Mouse (Mus musculus): ENCODE results near the gene Pirb. TPM values are rescaled to one million over a fixed set of nuclear protein-coding genes. Genes with fewer than 3 reads are reported as not detected.
A peak's percentile ranks its signal among the peaks of the same experiment; 100 is the strongest.
"Not testable (repeated sequence)": the region's sequence is repeated elsewhere in the genome, so short reads cannot be mapped to it uniquely, and the experiment has no call there.

Gene Pirb
- polyA plus RNA-seq, 1 experiment from 2014 or later: 0.19 TPM

DNA sequence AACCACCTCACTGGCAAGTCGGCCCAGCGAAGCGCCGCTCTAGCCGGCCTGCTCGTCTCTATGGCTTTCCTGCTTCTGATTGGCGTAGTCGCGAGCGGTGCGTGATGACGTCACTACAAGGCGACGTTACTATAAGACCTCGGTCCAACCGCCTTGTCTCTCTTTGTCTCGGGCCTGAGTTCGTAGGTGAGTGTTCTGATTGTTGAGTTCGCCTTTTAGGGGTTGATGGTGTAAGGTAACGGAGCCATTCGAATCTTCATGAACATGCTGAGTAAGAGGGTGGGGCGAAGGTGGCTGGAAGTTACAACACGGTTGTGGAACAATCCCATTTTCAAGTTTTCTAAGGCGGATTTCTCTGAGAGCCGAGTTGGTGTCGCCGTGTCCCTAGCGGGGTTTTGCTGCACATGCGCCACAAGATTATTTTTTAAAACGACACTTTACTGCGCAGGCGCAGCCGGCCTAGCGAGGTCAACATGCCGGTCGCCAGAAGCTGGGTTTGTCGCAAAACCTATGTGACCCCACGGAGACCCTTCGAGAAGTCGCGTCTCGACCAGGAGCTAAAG, 16.2 kb downstream of the Pirb start, which contains the start of gene Rps9:
Gene Rps9 (plus strand): TSS at position 115 of the 563 bp plus-strand sequence.
- H3K27ac ChIP-seq: peak within 1 kb of the TSS; percentile 96
- 1% methylated on average over 42 of the region's 42 CpGs for WGBS
- no peaks in the 10 kb centered on the region for H3K9me3 ChIP-seq
- peaks cover 70% of the 10 kb centered on the region for H3K36me3 ChIP-seq (replicated peaks)
- peaks cover 26% of the 10 kb centered on the region for H3K4me1 ChIP-seq
- H3K27me3 ChIP-seq (ENCODE audit: poor library complexity, severe bottlenecking): no peaks in the 10 kb centered on the region
- H3K4me3 ChIP-seq: peak within 1 kb of the TSS; percentile 85
- peak; percentile 97 for DNase-seq (ENCODE audit: extremely low spot score, low spot score)

- no peak for DNase-seq (ENCODE audit: extremely low spot score, low spot score)
- Histone ChIP-seq H3K9me3 (no peaks in the 10 kb centered on the region), H3K36me3 (replicated peaks) (peaks cover 77% of the 10 kb centered on the region), H3K27ac (peak overlapping the region; percentile 96), H3K27me3 (ENCODE audit: poor library complexity, severe bottlenecking) (no peaks in the 10 kb centered on the region), H3K4me1 (peaks cover 26% of the 10 kb centered on the region), H3K4me3 (peak overlapping the region; percentile 85)
- 21% methylated on average over 6 of the region's 6 CpGs for WGBS
These were observed 16.9 kb downstream of the Pirb start for GRCm38 (mm10) chr7:3703148-3703878.

- H3K27ac ChIP-seq: no peak overlapping the region
- peaks cover 66% of the 10 kb centered on the region for H3K36me3 ChIP-seq (replicated peaks)
- no peaks in the 10 kb centered on the region for H3K9me3 ChIP-seq
- 97% methylated on average over 6 of the region's 6 CpGs for WGBS
- DNase-seq (ENCODE audit: extremely low spot score, low spot score): no peak
- no peaks in the 10 kb centered on the region for H3K27me3 ChIP-seq (ENCODE audit: poor library complexity, severe bottlenecking)
- no peak overlapping the region for H3K4me3 ChIP-seq
- H3K4me1 ChIP-seq: peaks cover 20% of the 10 kb centered on the region
These were observed 21.7 kb downstream of the Pirb start for GRCm38 (mm10) chr7:3698471-3698870.

DNA sequence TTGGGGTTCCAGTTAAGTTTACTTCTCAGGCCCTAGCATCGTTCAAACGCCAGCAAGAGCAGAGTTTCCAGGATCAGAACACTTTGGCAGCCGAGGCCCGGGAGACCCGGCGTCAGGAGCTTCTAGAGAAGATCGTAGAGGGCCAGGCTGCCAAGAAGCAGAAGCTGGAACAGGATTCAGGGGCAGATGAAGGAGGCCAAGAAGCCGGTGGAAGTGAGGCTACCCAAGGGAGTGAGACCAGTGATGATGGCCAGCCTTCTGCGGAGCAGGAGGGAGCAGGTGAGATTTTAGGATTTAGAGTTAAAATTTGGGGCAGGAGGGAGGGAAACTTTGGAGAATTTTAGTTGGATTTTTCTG, 25.3 kb downstream of the Pirb start:
- Histone ChIP-seq H3K4me3 (peak overlapping the region; percentile 86), H3K27ac (peak overlapping the region; percentile 94), H3K36me3 (replicated peaks) (peaks cover 50% of the 10 kb centered on the region), H3K4me1 (peaks cover 27% of the 10 kb centered on the region)
- WGBS: 9% methylated on average over 9 of the region's 9 CpGs
- not testable (repeated sequence) for H3K27me3 ChIP-seq (ENCODE audit: poor library complexity, severe bottlenecking); H3K9me3 ChIP-seq; DNase-seq (ENCODE audit: extremely low spot score, low spot score)

GRCm38 (mm10) chr7:3694076-3694948, 25.9 kb downstream of the Pirb start:
- under 1% methylated on average over 53 of the region's 55 CpGs for WGBS
- H3K4me3 ChIP-seq: peak overlapping the region; percentile 86
- H3K27me3 ChIP-seq (ENCODE audit: poor library complexity, severe bottlenecking): no peaks in the 10 kb centered on the region
- DNase-seq (ENCODE audit: extremely low spot score, low spot score): peak; percentile 77
- peaks cover 44% of the 10 kb centered on the region for H3K36me3 ChIP-seq (replicated peaks)
- H3K4me1 ChIP-seq: peaks cover 27% of the 10 kb centered on the region
- no peaks in the 10 kb centered on the region for H3K9me3 ChIP-seq
- peak overlapping the region; percentile 94 for H3K27ac ChIP-seq

DNA sequence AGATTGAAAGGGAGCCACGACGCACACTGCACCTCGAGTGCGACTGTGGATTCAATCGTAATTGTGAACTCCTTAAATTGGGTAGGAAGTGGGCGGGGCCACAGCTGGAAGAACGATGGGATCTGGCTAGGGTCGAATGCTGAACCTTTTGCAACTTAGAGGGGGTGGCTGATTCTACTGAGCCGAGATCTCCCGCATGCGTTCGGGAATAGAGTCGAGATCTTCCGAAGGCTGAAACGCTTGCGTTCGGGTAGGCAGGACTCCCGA, 26.4 kb downstream of the Pirb start:
- no peaks in the 10 kb centered on the region for H3K9me3 ChIP-seq
- DNase-seq (ENCODE audit: extremely low spot score, low spot score): no peak
- peak overlapping the region; percentile 86 for H3K4me3 ChIP-seq
- peaks cover 38% of the 10 kb centered on the region for H3K36me3 ChIP-seq (replicated peaks)
- H3K27ac ChIP-seq: peak overlapping the region; percentile 94
- H3K27me3 ChIP-seq (ENCODE audit: poor library complexity, severe bottlenecking): no peaks in the 10 kb centered on the region
- H3K4me1 ChIP-seq: peaks cover 27% of the 10 kb centered on the region
- 0% methylated on average over 18 of the region's 18 CpGs for WGBS

GRCm38 (mm10) chr7:3692987-3693808, 27.0 kb downstream of the Pirb start, which contains the start of gene Mboat7:
Gene Mboat7, minus strand, starts transcription at chr7:3693523.
- Histone ChIP-seq H3K27me3 (ENCODE audit: poor library complexity, severe bottlenecking) (no peaks in the 10 kb centered on the region), H3K9me3 (no peaks in the 10 kb centered on the region), H3K4me1 (peaks cover 27% of the 10 kb centered on the region), H3K36me3 (replicated peaks) (peaks cover 37% of the 10 kb centered on the region), H3K4me3 (peak within 1 kb of the TSS; percentile 86), H3K27ac (peak within 1 kb of the TSS; percentile 94)
- under 1% methylated on average over 55 of the region's 55 CpGs for WGBS
- DNase-seq (ENCODE audit: extremely low spot score, low spot score): peak; percentile 96

- Histone ChIP-seq H3K4me3 (peak within 1 kb of the TSS; percentile 86), H3K27ac (peak within 1 kb of the TSS; percentile 94), H3K4me1 (peaks cover 27% of the 10 kb centered on the region), H3K27me3 (ENCODE audit: poor library complexity, severe bottlenecking) (no peaks in the 10 kb centered on the region), H3K9me3 (no peaks in the 10 kb centered on the region), H3K36me3 (replicated peaks) (peaks cover 37% of the 10 kb centered on the region)
- no peak for DNase-seq (ENCODE audit: extremely low spot score, low spot score)
- under 1% methylated on average over 49 of the region's 49 CpGs for WGBS
These were observed 27.7 kb downstream of the Pirb start, which contains the start of gene Tsen34 for GRCm38 (mm10) chr7:3692382-3692986. Gene Tsen34, plus strand, starts transcription at chr7:3692863.

GRCm38 (mm10) chr7:3691919-3692318, 28.3 kb downstream of the Pirb start:
- H3K27ac ChIP-seq: peak overlapping the region; percentile 94
- H3K4me1 ChIP-seq: peaks cover 27% of the 10 kb centered on the region
- DNase-seq (ENCODE audit: extremely low spot score, low spot score): no peak

DNA sequence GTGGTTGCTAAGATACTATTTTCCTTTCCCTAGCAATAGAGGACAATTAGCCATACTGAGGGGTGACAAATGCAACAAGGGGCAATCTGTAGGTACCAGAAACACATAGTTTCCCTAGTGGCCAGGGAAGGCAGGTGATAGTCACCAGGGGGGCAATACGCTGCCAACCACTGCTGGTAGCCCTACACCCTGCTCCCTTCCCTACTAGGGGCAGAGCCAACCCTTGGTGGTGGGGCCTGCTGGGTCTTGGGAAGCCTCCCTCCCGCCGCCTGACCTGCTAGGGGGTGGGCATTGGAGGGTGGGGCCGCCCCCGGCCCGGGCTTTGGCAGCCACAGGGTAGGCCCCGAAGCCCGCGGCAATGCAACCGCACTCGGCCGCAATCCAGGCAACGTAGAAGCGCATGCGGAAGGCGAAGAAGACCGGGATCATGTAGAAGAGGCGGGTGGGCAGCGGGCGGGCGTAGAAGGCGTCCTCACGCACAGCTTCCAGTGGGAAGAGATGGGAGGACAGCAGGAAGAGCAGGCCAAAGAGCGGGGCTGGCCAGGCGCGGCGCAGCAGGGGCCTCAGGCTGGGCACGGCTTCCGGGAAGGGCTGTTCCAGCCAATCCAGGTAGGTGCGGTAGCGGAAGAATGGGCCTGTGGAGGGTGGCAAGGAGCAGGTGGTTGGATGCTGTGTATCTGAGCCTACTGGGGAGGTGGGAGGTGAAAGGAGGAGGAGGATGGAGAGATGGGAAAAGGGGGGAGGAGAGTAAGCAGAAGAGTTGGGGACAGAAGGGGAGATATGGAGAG, 34.6 kb downstream of the Pirb start:
- H3K4me3 ChIP-seq: no peak overlapping the region
- no peak for DNase-seq (ENCODE audit: extremely low spot score, low spot score)
- 84% methylated on average over 31 of the region's 31 CpGs for WGBS
- peaks cover 5% of the 10 kb centered on the region; the same call in 1 of the 2 replicates for H3K9me3 ChIP-seq
- H3K27ac ChIP-seq: peak overlapping the region; percentile 40; the same call in 1 of the 2 replicates
- peaks cover 19% of the 10 kb centered on the region for H3K4me1 ChIP-seq
- H3K27me3 ChIP-seq (ENCODE audit: poor library complexity, severe bottlenecking): no peaks in the 10 kb centered on the region
- peaks cover 58% of the 10 kb centered on the region for H3K36me3 ChIP-seq (replicated peaks)

More at GRCm38 (mm10) chr7:3691919-3692318, 28.3 kb downstream of the Pirb start:
- Histone ChIP-seq H3K4me3 (peak overlapping the region; percentile 86), H3K9me3 (no peaks in the 10 kb centered on the region), H3K36me3 (replicated peaks) (peaks cover 37% of the 10 kb centered on the region), H3K27me3 (ENCODE audit: poor library complexity, severe bottlenecking) (no peaks in the 10 kb centered on the region)
- WGBS: 39% methylated on average over 3 of the region's 3 CpGs

DNA sequence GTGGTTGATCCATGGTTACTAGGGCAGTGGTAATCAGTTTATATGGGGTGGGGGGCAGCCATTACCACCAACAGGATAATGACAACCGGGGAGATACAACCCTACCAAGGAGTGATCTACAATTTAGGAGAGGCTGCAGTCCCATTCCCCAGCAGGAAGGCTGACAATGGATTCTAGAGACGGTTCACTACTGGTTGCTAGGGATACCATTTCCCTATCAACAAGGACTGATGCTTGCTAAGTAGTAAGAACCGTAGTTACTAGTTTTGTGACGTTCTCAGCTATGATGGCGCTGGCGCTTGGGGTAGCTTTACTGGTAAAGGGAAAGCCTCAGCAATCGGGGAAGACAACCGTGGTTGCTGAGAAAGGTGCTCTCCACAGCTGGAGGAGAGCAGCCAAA, 35.5 kb downstream of the Pirb start:
- no peaks in the 10 kb centered on the region for H3K27me3 ChIP-seq (ENCODE audit: poor library complexity, severe bottlenecking)
- H3K4me1 ChIP-seq: peaks cover 19% of the 10 kb centered on the region
- WGBS: 87% methylated on average over 8 of the region's 8 CpGs
- 0 out of 2 replicates have a peak overlapping the region, but pooled peaks have one; percentile 48 for H3K27ac ChIP-seq
- DNase-seq (ENCODE audit: extremely low spot score, low spot score): no peak
- no peak overlapping the region for H3K4me3 ChIP-seq
- peaks cover 57% of the 10 kb centered on the region for H3K36me3 ChIP-seq (replicated peaks)
- H3K9me3 ChIP-seq: peaks cover 5% of the 10 kb centered on the region; the same call in 1 of the 2 replicates

All from forebrain, embryonic 10.5 days (tissue).